Mouse (Mus musculus): ENCODE measurements around the gene Kif16b.

The Kif16b gene

GRCm38 (mm10) chr2:142900862-142901805 lies at the start of gene Kif16b:
TSS of gene Kif16b (minus strand) at chr2:142901531.
- 1% methylated on average over 64 of the region's 64 CpGs for WGBS

- 63% methylated on average over 6 of the region's 6 CpGs for WGBS
Measured at GRCm38 (mm10) chr2:142940899-142941642, 39.7 kb upstream of the Kif16b start.

- WGBS: 86% methylated on average over 4 of the region's 4 CpGs
Measured at GRCm38 (mm10) chr2:142930445-142930844, 29.1 kb upstream of the Kif16b start.

- 64% methylated on average over 10 of the region's 10 CpGs for WGBS
Measured at GRCm38 (mm10) chr2:142929226-142930112, 28.1 kb upstream of the Kif16b start.

GRCm38 (mm10) chr2:142910808-142911388 lies 9.6 kb upstream of the Kif16b start:
- WGBS: 49% methylated on average over 3 of the region's 3 CpGs

- WGBS: 79% methylated on average over 3 of the region's 3 CpGs
Measured at GRCm38 (mm10) chr2:142909213-142909612, 7.9 kb upstream of the Kif16b start.

- WGBS: 89% methylated on average over 4 of the region's 4 CpGs
Measured at GRCm38 (mm10) chr2:142907056-142907455, 5.7 kb upstream of the Kif16b start.

GRCm38 (mm10) chr2:142902905-142903895 lies 1.9 kb upstream of the Kif16b start:
- 3% methylated on average over 34 of the region's 34 CpGs for WGBS

- WGBS: 32% methylated on average over 10 of the region's 10 CpGs
Measured at GRCm38 (mm10) chr2:142900120-142900861, 1.0 kb downstream of the Kif16b start.

- 90% methylated on average over 1 of the region's 1 CpGs for WGBS
Measured at GRCm38 (mm10) chr2:142893780-142894179, 7.6 kb downstream of the Kif16b start.

- 84% methylated on average over 2 of the region's 2 CpGs for WGBS
Measured at GRCm38 (mm10) chr2:142891283-142891682, 10.0 kb downstream of the Kif16b start.

GRCm38 (mm10) chr2:142884456-142884855 lies 16.9 kb downstream of the Kif16b start:
- WGBS: 76% methylated on average over 4 of the region's 4 CpGs

GRCm38 (mm10) chr2:142883625-142883994 lies 17.7 kb downstream of the Kif16b start:
- WGBS: 86% methylated on average over 7 of the region's 7 CpGs

- 46% methylated on average over 7 of the region's 7 CpGs for WGBS
Measured at GRCm38 (mm10) chr2:142882871-142883624, 18.3 kb downstream of the Kif16b start.

GRCm38 (mm10) chr2:142882466-142882865 lies 18.9 kb downstream of the Kif16b start:
- WGBS: 76% methylated on average over 2 of the region's 2 CpGs

- 66% methylated on average over 4 of the region's 4 CpGs for WGBS
Measured at GRCm38 (mm10) chr2:142881177-142881576, 20.2 kb downstream of the Kif16b start.

GRCm38 (mm10) chr2:142879257-142879818 lies 22.0 kb downstream of the Kif16b start:
- 75% methylated on average over 8 of the region's 8 CpGs for WGBS

GRCm38 (mm10) chr2:142876636-142877035 lies 24.7 kb downstream of the Kif16b start:
- 97% methylated on average over 2 of the region's 2 CpGs for WGBS
